Mouse (Mus musculus) heart, embryonic 12.5 days (tissue): ENCODE results near the gene Rapgef1. TPM values are rescaled to one million over a fixed set of nuclear protein-coding genes. Genes with fewer than 3 reads are reported as not detected.
"Not testable (repeated sequence)": the region's sequence is repeated elsewhere in the genome, so short reads cannot be mapped to it uniquely, and the experiment has no call there.

Source experiments
- ATAC-seq: fragments of 200-750 bp; cut with Nextera tagmentation; 2 replicates; pipeline ENCODE4 v1.8.0; 2017; ENCODE audit warnings: moderate TSS enrichment, moderate library complexity; ENCODE audit not compliant: insufficient number of reproducible peaks, low FRiP score
- H3K27ac ChIP-seq: fragments of 300-500 bp; sonication (generic); 2 replicates; pipeline ENCODE4 v1.5.1; 2016; ENCODE audit warnings: mild to moderate bottlenecking, moderate library complexity; ENCODE audit not compliant: poor library complexity, severe bottlenecking
- H3K27me3 ChIP-seq: fragments of 300-500 bp; sonication (generic); replicated peaks from 2 replicates; pipeline ENCODE4 v1.6.1; 2016; ENCODE audit warnings: mild to moderate bottlenecking, moderate library complexity
- H3K36me3 ChIP-seq: fragments of 300-500 bp; sonication (generic); 2 replicates; pipeline ENCODE4 v1.6.1; 2016; ENCODE audit warnings: mild to moderate bottlenecking, moderate library complexity
- H3K4me1 ChIP-seq: fragments of 300-500 bp; sonication (generic); replicated peaks from 2 replicates; pipeline ENCODE4 v1.6.1; 2016; ENCODE audit warnings: mild to moderate bottlenecking
- H3K4me2 ChIP-seq: fragments of 300-500 bp; sonication (generic); 2 replicates; pipeline ENCODE4 v1.6.1; 2016; ENCODE audit warnings: mild to moderate bottlenecking, moderate library complexity
- H3K4me3 ChIP-seq: fragments of 300-500 bp; sonication (generic); 2 replicates; pipeline ENCODE4 v1.5.1; 2016; ENCODE audit warnings: mild to moderate bottlenecking
- H3K9ac ChIP-seq: fragments of 300-500 bp; sonication (generic); 2 replicates; pipeline ENCODE4 v1.6.1; 2016; ENCODE audit warnings: mild to moderate bottlenecking, moderate library complexity
- H3K9me3 ChIP-seq: fragments of 300-500 bp; sonication (generic); replicated peaks from 2 replicates; pipeline ENCODE4 v1.6.1; 2016; ENCODE audit warnings: mild to moderate bottlenecking, moderate library complexity
- WGBS: fragments of 180-500 bp; shearing (Covaris S2); methylation state at CpG from one replicate; pipeline ENCODE4 v1.1.7; 2016; 5-methylcytosine and 5-hydroxymethylcytosine counted together
- polyA plus RNA-seq: library from polyadenylated mRNA; unstranded; fragments of >200 nt; fragmentation: Nextera tagmentation; extraction: Ambion mirVana; gene quantifications from 2 replicates; pipeline ENCODE4 v1.2.1, GENCODE M21; 2016

Gene Rapgef1
- polyA plus RNA-seq, 1 experiment from 2014 or later, result 13.2 TPM

DNA sequence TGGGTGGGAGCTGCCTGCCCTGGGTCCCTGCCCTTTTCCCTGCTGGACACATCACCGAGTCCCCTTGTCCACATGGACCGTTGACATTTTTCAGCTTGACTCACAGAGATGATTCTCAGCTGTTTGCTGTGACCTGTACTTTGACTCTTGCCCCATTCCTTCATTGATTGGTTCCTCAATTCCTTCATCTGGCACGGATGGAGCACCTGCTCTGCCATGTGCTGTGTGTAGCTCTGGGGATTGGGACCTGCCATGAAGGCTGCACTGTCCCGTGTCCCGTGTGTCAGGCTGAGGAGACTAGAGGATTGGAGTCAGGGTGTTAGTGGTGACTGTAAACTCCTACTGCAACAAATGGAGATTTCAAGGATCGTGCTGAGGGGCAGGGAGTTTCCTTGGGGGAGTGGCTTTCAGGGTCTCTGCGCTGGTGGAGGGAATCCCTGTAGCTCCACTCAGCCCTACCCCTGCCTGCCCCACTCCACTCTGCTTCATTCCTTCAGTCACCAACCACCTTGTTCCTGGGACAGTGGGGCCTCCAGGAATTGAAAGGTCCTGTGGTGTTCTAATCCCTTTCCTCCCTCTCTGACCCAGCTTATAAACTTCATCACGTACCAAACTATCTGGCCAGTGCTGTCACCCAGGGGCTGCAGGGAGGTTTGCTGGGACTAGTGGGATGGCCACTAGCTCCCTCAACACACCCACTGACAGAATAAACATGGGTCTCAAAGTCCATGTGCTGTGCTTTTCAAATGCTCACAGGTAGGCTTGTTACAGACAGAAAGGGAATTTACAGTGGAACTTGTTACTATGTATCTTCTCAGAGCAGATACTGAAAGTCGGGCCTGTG is 3.9 kb downstream of the Rapgef1 start:
- Histone ChIP-seq H3K9ac (no peak overlapping the region; the same call in 1 of the 2 replicates), H3K36me3 (no peaks in the 10 kb centered on the region), H3K9me3 (no peaks in the 10 kb centered on the region), H3K4me2 (no peak overlapping the region), H3K4me1 (peaks cover 69% of the 10 kb centered on the region), H3K27ac (no peak overlapping the region), H3K4me3 (no peak overlapping the region), H3K27me3 (no peaks in the 10 kb centered on the region)
- WGBS, result 64% methylated on average over 9 of the region's 9 CpGs
- ATAC-seq, result no peak

- H3K9me3 ChIP-seq, result no peaks in the 10 kb centered on the region
- peak overlapping the region; percentile 7; the same call in 1 of the 2 replicates for H3K9ac ChIP-seq
- no peaks in the 10 kb centered on the region for H3K27me3 ChIP-seq
- H3K4me3 ChIP-seq, result no peak overlapping the region
- WGBS, result 74% methylated on average over 4 of the region's 4 CpGs
- no peaks in the 10 kb centered on the region for H3K36me3 ChIP-seq
- H3K4me2 ChIP-seq, result no peak overlapping the region
- peaks cover 76% of the 10 kb centered on the region for H3K4me1 ChIP-seq
- ATAC-seq, result no peak
- peak overlapping the region; percentile 58 for H3K27ac ChIP-seq
Measured at GRCm38 (mm10) chr2:29624091-29624608, 4.6 kb downstream of the Rapgef1 start.

GRCm38 (mm10) chr2:29624739-29625138 is 5.2 kb downstream of the Rapgef1 start:
- H3K9ac ChIP-seq, result no peak overlapping the region
- H3K27ac ChIP-seq, result peak overlapping the region; percentile 69
- no peaks in the 10 kb centered on the region for H3K36me3 ChIP-seq
- no peaks in the 10 kb centered on the region for H3K9me3 ChIP-seq
- H3K4me1 ChIP-seq, result peaks cover 81% of the 10 kb centered on the region
- 35% methylated on average over 5 of the region's 5 CpGs for WGBS
- H3K4me2 ChIP-seq, result 0 out of 2 replicates have a peak overlapping the region, but pooled peaks have one; percentile 5
- no peaks in the 10 kb centered on the region for H3K27me3 ChIP-seq
- H3K4me3 ChIP-seq, result no peak overlapping the region
- ATAC-seq, result peak; percentile 10; the same call in 1 of the 2 replicates

DNA sequence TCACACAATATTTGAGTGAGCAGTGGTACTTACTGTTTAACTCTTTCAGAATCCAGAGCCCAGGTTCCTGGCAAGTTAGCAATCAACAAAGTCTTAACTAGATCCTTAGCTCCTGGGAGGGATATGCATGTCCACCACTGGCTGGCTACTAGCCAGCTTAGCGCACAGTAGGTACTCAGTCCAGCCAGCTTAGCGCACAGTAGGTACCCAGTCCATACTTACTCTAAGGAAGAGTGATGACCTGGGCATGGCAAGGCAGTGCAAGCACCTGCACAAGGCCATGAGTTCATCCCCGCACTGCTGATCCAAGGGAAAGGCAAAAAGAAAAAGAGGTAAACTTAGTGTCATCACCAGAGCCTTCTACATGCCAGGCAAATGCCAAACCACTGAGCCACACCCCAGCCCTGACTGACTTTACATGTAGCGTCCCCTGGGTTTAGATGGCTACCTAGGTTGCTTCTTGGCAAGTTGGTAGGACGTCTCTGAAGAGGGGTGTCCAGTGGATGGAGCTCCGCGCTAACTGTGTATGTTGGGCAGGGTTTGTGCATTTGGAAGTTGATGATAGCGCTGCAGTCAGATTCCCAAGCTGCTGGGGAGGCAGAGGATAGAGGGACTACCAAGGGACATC is 6.2 kb downstream of the Rapgef1 start:
- no peak overlapping the region for H3K27ac ChIP-seq
- no peak for ATAC-seq
- H3K9me3 ChIP-seq, result no peaks in the 10 kb centered on the region
- no peak overlapping the region for H3K9ac ChIP-seq
- H3K4me2 ChIP-seq, result no peak overlapping the region
- H3K4me3 ChIP-seq, result no peak overlapping the region
- no peaks in the 10 kb centered on the region for H3K36me3 ChIP-seq
- no peaks in the 10 kb centered on the region for H3K27me3 ChIP-seq
- peaks cover 86% of the 10 kb centered on the region for H3K4me1 ChIP-seq
- WGBS, result 94% methylated on average over 8 of the region's 8 CpGs

GRCm38 (mm10) chr2:29627337-29627736 is 7.8 kb downstream of the Rapgef1 start:
- H3K9ac ChIP-seq, result no peak overlapping the region
- WGBS, result 93% methylated on average over 3 of the region's 3 CpGs
- no peaks in the 10 kb centered on the region for H3K9me3 ChIP-seq
- H3K4me3 ChIP-seq, result no peak overlapping the region
- peaks cover 77% of the 10 kb centered on the region for H3K4me1 ChIP-seq
- no peak for ATAC-seq
- H3K4me2 ChIP-seq, result no peak overlapping the region
- no peak overlapping the region for H3K27ac ChIP-seq
- no peaks in the 10 kb centered on the region for H3K36me3 ChIP-seq
- no peaks in the 10 kb centered on the region for H3K27me3 ChIP-seq

GRCm38 (mm10) chr2:29628186-29628585 is 8.7 kb downstream of the Rapgef1 start:
- WGBS, result 49% methylated on average over 5 of the region's 5 CpGs
- H3K27ac ChIP-seq, result peak overlapping the region; percentile 60; the same call in 1 of the 2 replicates
- H3K9me3 ChIP-seq, result no peaks in the 10 kb centered on the region
- H3K4me2 ChIP-seq, result no peak overlapping the region
- H3K4me3 ChIP-seq, result no peak overlapping the region
- no peak overlapping the region for H3K9ac ChIP-seq
- H3K27me3 ChIP-seq, result no peaks in the 10 kb centered on the region
- H3K4me1 ChIP-seq, result peaks cover 77% of the 10 kb centered on the region
- H3K36me3 ChIP-seq, result no peaks in the 10 kb centered on the region
- ATAC-seq, result no peak

GRCm38 (mm10) chr2:29628763-29629181 is 9.3 kb downstream of the Rapgef1 start:
- Histone ChIP-seq H3K4me1 (peaks cover 77% of the 10 kb centered on the region), H3K36me3 (no peaks in the 10 kb centered on the region), H3K27me3 (no peaks in the 10 kb centered on the region), H3K4me3 (no peak overlapping the region), H3K9ac (0 out of 2 replicates have a peak overlapping the region, but pooled peaks have one; percentile 29), H3K4me2 (no peak overlapping the region), H3K9me3 (no peaks in the 10 kb centered on the region), H3K27ac (no peak overlapping the region)
- no peak for ATAC-seq
- 82% methylated on average over 5 of the region's 5 CpGs for WGBS

DNA sequence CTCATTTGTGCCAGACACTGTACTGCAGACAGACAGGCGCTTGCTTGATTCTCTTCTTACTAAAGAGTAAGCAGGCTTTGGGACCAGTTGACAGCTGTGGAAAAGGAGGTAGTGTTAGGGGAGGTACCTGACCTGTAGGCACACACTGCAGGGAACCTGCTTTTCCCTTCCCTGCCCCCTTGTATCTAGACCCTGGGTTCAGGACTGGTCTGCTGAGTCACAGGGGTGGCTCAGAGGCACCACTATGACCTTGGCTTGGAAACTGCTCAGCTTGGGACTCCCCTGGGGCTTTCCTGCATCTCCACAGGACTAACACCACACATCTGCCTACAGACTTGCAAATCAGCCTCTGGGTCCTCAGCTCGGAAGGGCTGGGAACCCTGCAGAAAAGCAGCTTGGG is 9.8 kb downstream of the Rapgef1 start:
- ATAC-seq, result no peak
- WGBS, result 59% methylated on average over 2 of the region's 2 CpGs
- Histone ChIP-seq H3K4me3 (no peak overlapping the region), H3K27ac (no peak overlapping the region), H3K9ac (no peak overlapping the region), H3K4me2 (no peak overlapping the region), H3K4me1 (peaks cover 77% of the 10 kb centered on the region), H3K36me3 (no peaks in the 10 kb centered on the region), H3K27me3 (no peaks in the 10 kb centered on the region), H3K9me3 (no peaks in the 10 kb centered on the region)

- H3K36me3 ChIP-seq, result no peaks in the 10 kb centered on the region
- no peak overlapping the region for H3K27ac ChIP-seq
- H3K4me2 ChIP-seq, result no peak overlapping the region
- 84% methylated on average over 10 of the region's 10 CpGs for WGBS
- H3K9me3 ChIP-seq, result no peaks in the 10 kb centered on the region
- H3K27me3 ChIP-seq, result no peaks in the 10 kb centered on the region
- H3K4me1 ChIP-seq, result peaks cover 77% of the 10 kb centered on the region
- no peak for ATAC-seq
- no peak overlapping the region for H3K4me3 ChIP-seq
- H3K9ac ChIP-seq, result no peak overlapping the region
Measured at GRCm38 (mm10) chr2:29630141-29630771, 10.7 kb downstream of the Rapgef1 start.

GRCm38 (mm10) chr2:29631020-29631419 is 11.5 kb downstream of the Rapgef1 start:
- Histone ChIP-seq H3K4me3 (no peak overlapping the region), H3K27ac (no peak overlapping the region), H3K27me3 (no peaks in the 10 kb centered on the region), H3K4me2 (no peak overlapping the region), H3K36me3 (no peaks in the 10 kb centered on the region), H3K4me1 (peaks cover 76% of the 10 kb centered on the region), H3K9me3 (no peaks in the 10 kb centered on the region), H3K9ac (no peak overlapping the region)
- ATAC-seq, result no peak

DNA sequence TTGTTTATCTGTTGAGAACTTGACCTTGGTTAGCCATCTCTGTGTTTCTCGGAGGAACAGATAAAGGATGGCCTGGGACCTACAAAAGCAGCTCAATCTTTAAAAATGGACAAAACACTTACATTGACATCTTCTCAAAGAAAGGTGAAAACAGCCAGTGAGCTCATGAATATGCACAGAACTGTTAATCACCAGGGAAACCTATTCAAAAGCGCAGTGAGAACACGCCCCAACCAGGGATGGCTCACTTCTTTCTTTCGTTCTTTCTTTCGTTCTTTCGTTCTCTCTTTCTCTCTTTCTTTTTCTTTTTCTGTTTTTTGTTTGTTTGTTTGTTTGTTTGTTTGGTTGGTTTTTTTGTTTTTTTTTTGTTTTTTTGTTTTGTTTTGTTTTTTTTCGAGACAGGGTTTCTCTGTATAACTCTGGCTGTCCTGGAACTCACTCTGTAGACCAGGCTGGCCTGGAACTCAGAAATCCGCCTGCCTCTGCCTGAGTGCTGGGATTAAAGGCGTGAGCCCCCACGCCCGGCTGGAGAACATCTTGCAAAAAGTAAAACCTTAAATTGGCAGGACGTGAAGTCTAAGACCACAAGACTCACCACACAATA is 12.1 kb downstream of the Rapgef1 start:
- ATAC-seq, H3K4me3 ChIP-seq, H3K27ac ChIP-seq, H3K9ac ChIP-seq, H3K9me3 ChIP-seq, H3K27me3 ChIP-seq, H3K4me2 ChIP-seq, H3K36me3 ChIP-seq: not testable (repeated sequence)
- WGBS, result 87% methylated on average over 12 of the region's 12 CpGs
- peaks cover 78% of the 10 kb centered on the region for H3K4me1 ChIP-seq
